Mouse (Mus musculus): ENCODE measurements at regions not wholly inside any gene's neighbourhood (a gene's known extent, or its start where the extent isn't known, plus 50 kb on each side); places are given as distances from the start of the nearest gene placed in this dataset.
"Not testable (repeated sequence)": the region's sequence is repeated elsewhere in the genome, so short reads cannot be mapped to it uniquely, and the experiment has no call there.

DNA sequence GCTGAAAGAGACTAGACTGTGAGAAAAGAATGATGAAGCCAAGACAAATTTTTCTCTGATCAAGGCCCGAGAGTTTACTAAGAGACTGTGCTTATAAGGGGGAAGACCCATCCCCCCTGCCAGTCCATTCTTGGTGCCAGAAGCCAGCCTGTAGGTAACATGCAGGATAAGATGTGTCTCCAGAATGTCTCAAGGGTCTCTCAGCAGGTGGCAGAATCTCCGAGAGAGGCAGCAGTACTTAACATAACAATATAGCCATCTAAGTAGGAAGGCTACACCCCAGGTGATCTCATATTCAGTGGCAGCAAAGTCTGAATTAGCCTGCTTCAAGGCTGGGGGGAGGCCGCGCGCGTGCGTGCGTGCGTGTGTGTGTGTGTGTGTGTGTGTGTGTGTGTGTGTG, 164.8 kb upstream of the Ghr start:
- not testable (repeated sequence) for H3K4me3 ChIP-seq; H3K27me3 ChIP-seq (ENCODE audit: low read depth, poor library complexity, severe bottlenecking); H3K4me1 ChIP-seq; DNase-seq (ENCODE audit: low spot score); H3K9me3 ChIP-seq (replicated peaks); H3K27ac ChIP-seq; H3K36me3 ChIP-seq
- 87% methylated on average over 9 of the region's 9 CpGs for WGBS

DNA sequence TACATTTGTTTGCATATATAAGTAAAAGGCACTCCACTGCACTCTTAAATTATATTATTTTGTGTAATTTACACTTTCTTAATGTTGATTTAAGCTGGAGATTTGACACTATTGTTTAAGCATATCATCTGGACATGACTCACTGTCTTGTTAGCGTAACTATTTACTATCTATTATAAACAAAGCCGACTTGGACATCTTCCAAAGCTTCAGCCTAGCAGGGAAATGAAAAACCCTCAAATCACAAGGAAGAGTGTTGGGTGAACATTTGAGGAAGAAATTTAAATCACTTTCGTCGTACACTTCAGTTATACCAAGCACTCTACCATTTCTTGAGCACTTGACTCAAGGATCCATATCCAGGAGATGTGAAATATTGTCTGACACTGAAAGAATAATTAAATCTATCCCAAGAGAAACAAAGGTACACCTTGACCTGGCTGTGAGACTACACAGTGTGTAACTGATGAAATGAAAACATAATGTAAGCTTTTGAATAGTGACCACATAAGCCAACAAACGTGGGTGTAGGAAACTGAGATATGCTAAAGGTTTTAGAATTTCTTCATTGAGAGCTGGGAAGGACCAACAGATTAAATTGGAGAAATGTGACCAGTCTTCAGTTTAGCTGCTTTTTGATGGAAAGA, 160.0 kb upstream of the Ghr start:
- DNase-seq (ENCODE audit: low spot score): no peak
- Histone ChIP-seq H3K4me3 (no peak overlapping the region), H3K27ac (no peak overlapping the region), H3K27me3 (ENCODE audit: low read depth, poor library complexity, severe bottlenecking) (no peaks in the 10 kb centered on the region), H3K36me3 (no peaks in the 10 kb centered on the region), H3K9me3 (replicated peaks) (no peaks in the 10 kb centered on the region), H3K4me1 (peaks cover 6% of the 10 kb centered on the region; the same call in 1 of the 2 replicates)
- WGBS: 88% methylated on average over 5 of the region's 5 CpGs

DNA sequence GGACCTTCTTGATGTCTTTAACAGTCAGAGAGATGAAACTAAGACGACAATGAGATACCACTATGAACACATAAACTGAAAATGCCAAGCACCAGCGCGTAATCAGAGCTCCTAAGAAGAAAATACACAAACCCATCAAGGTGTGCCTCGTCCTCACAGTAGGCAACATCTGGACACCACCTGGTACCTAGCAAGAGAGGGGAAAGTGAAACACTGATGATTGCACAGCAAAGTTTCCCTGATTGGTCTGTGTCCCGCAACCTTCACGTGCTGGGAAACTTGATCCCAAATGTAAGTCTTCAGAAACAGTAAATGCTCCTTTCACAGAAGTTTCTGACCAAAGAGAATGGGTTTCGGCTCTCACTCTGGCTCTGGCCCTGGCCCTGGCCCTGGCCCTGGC, 158.9 kb upstream of the Ghr start:
- Histone ChIP-seq H3K27ac (peak overlapping the region; percentile 62; the same call in 1 of the 2 replicates), H3K36me3 (no peaks in the 10 kb centered on the region), H3K4me1 (peaks cover 6% of the 10 kb centered on the region; the same call in 1 of the 2 replicates), H3K4me3 (no peak overlapping the region), H3K27me3 (ENCODE audit: low read depth, poor library complexity, severe bottlenecking) (no peaks in the 10 kb centered on the region), H3K9me3 (replicated peaks) (no peaks in the 10 kb centered on the region)
- WGBS: 73% methylated on average over 7 of the region's 7 CpGs
- DNase-seq (ENCODE audit: low spot score): peak; percentile 31

DNA sequence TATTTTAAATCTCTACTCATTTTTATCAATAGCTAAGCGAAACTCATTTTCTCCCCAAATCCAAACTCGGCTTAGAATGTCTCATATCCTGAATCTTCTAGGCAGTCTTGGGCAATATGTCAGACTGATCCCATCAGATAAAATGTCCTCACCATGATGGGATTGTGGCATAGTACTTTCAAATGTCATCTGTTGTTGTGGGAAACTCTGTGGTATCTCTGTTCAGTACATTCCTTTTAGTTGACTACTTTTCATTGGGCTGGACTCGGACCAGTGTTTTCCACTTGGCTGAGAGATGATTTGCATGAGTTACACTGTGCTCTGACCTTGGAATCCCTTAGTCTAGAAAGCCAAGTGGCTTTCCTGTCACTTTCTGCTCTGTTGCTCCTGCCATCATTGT, 141.9 kb upstream of the Ghr start:
- Histone ChIP-seq H3K36me3 (no peaks in the 10 kb centered on the region), H3K4me1 (no peaks in the 10 kb centered on the region), H3K27ac (no peak overlapping the region), H3K9me3 (replicated peaks) (no peaks in the 10 kb centered on the region), H3K27me3 (ENCODE audit: low read depth, poor library complexity, severe bottlenecking) (no peaks in the 10 kb centered on the region), H3K4me3 (no peak overlapping the region)
- DNase-seq (ENCODE audit: low spot score): no peak
- 92% methylated on average over 3 of the region's 3 CpGs for WGBS

DNA sequence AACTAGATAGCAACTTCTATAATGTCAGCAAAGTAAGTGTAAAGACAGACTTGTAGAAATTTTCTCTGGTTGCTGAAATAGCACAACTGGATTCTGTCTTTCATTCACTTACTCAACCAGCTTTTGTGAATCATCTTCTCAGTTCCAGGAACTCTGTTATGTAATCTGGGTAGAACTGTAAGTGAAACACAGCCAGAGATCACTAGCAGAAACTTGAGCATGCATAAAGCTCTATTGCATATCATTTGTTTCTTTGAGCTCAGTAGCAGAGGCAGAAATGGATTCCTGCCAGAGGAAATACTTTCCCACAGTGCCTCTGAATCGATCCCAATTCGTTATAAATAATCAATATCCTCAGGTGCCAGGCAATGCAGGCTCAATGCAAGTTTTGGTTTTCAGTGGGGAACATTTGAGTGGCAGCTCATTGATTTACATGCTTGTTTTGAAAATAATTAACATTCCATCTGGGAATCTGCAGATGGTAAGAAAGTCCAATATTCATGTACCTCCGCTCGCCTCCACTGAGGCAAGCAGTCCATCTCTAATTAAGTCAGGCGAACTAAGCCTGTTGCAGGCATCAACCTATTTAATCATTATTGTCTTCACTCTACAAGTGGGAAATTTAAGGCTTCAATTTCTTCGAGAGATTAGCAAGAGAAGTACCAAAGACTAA, 137.5 kb upstream of the Ghr start:
- 87% methylated on average over 6 of the region's 6 CpGs for WGBS
- no peaks in the 10 kb centered on the region for H3K4me1 ChIP-seq
- H3K36me3 ChIP-seq: no peaks in the 10 kb centered on the region
- no peak for DNase-seq (ENCODE audit: low spot score)
- no peak overlapping the region for H3K4me3 ChIP-seq
- no peaks in the 10 kb centered on the region for H3K9me3 ChIP-seq (replicated peaks)
- H3K27ac ChIP-seq: no peak overlapping the region
- H3K27me3 ChIP-seq (ENCODE audit: low read depth, poor library complexity, severe bottlenecking): no peaks in the 10 kb centered on the region

DNA sequence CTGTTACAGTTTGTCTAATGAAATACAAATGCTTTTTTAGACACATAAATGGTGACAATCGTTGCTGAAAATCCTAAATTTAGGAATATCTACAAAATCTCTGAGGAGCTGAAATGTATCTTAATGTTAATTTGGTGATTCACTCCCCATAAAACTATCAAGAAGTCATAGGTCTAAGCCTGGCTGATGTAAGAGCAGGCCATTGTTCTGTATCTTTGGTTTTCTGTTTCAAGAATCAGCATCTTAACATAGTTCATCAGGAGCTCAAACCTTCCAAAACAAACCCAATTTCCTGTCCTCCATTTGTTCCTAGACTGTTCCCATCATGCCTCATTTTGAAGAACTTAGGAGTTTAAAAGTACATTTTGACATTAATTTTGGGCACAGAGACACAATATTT, 128.5 kb upstream of the Ghr start:
- H3K4me3 ChIP-seq: no peak overlapping the region
- DNase-seq (ENCODE audit: low spot score): no peak
- 91% methylated on average over 1 of the region's 1 CpGs for WGBS
- no peaks in the 10 kb centered on the region for H3K4me1 ChIP-seq
- no peaks in the 10 kb centered on the region for H3K9me3 ChIP-seq (replicated peaks)
- H3K36me3 ChIP-seq: no peaks in the 10 kb centered on the region
- H3K27ac ChIP-seq: no peak overlapping the region
- H3K27me3 ChIP-seq (ENCODE audit: low read depth, poor library complexity, severe bottlenecking): no peaks in the 10 kb centered on the region

DNA sequence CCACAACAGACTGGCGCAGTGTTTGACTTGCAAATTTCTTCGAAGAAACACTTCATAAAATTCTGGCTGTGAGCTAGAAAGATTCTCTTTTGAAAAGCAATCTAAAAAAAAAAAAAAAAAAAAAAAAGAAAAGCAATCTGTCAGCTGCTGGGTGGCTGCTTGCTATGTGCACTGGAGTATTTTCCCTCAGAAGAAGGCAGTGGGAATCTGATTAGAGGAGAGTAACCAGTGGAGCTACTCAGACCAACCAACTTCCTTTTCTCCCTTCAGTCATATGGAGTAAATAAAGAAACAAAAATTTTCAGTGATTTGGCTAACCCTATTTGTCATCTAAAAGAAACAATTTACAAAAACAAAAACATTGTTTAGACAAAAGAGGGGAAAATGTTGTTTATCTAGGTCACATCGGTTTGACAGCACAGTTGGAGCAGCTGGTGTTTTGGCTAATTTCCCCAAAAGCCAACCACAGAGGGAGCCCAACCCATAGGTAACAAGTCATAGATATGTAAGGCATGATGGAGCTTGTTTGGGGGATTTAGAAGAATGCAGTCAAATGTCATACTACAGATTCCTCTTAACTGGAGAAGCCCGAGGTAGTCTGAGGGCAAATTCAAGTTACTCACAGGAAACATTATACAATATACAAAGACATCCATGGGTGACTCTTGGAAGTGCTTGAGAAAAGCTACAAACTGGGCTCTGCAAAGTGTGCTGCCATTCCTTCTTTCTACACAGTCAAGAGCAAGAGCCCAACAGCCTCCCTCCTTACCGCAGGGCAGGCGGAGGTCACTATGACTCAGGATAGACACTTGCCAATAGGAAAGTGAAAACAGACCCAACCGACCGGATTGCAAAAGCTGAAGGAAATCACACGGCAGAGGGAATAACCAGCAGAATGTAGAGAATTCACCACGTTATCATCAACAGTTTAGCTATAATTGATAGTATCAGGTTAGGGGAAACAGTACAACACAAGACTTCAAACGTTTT, 124.1 kb upstream of the Ghr start:
- H3K27me3 ChIP-seq (ENCODE audit: low read depth, poor library complexity, severe bottlenecking): no peaks in the 10 kb centered on the region
- H3K4me1 ChIP-seq: no peaks in the 10 kb centered on the region
- H3K27ac ChIP-seq: no peak overlapping the region
- H3K36me3 ChIP-seq: no peaks in the 10 kb centered on the region
- no peak overlapping the region for H3K4me3 ChIP-seq
- 81% methylated on average over 11 of the region's 11 CpGs for WGBS
- no peaks in the 10 kb centered on the region for H3K9me3 ChIP-seq (replicated peaks)
- DNase-seq (ENCODE audit: low spot score): no peak

DNA sequence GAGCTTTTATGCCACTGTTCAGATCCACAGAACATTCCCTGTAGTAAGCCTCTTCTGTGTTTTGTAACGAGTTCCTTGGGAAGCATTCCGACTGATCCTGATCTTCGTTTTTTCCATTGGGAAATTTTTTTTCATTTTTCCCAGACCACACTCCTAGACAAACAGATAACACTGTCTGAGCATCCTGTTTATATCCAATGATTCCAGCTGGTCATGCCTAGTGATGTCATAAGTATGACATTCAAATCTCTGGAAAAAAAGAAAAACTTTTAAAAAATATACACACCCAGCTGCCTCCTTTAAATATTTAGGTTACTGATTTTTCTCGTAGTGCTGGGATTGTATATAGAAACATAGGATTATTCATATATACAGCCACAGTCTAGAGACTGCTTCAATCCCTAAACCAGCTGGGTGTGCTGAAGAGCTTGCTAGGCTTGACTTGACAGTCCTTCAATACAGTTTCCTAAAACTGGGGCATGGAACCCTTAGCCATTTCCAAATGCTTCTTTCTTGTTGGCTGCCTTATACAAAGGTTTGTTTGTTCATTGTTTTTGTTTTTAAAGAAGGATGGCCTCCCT, 116.0 kb upstream of the Ghr start:
- Histone ChIP-seq H3K4me1 (no peaks in the 10 kb centered on the region), H3K9me3 (replicated peaks) (no peaks in the 10 kb centered on the region), H3K27me3 (ENCODE audit: low read depth, poor library complexity, severe bottlenecking) (no peaks in the 10 kb centered on the region), H3K4me3 (no peak overlapping the region), H3K36me3 (no peaks in the 10 kb centered on the region), H3K27ac (no peak overlapping the region)
- 94% methylated on average over 4 of the region's 4 CpGs for WGBS
- no peak for DNase-seq (ENCODE audit: low spot score)

DNA sequence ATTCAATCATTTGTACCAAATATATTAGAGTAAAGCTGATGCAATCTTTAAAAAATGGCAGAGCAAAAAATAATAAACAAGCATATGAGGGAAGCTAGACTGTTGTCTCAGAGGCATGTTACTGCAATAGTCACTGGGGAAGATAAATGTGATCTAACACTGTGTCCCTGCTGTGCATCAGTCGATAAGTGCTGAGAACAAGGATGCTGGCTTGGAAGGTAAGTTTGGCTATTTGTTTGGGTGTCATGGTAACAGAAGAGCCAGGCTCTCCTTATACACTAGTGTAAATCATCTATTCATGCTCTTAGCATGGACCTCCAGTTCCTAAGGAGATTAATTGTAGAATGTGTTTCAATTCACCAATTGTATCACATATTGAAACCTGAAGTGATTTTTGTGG, 102.0 kb upstream of the Ghr start:
- Histone ChIP-seq H3K4me3 (no peak overlapping the region), H3K36me3 (no peaks in the 10 kb centered on the region), H3K27me3 (ENCODE audit: low read depth, poor library complexity, severe bottlenecking) (no peaks in the 10 kb centered on the region), H3K27ac (no peak overlapping the region), H3K9me3 (replicated peaks) (no peaks in the 10 kb centered on the region), H3K4me1 (no peaks in the 10 kb centered on the region)
- 87% methylated on average over 1 of the region's 1 CpGs for whole genome bisulfite sequencing
- DNase-seq (ENCODE audit: low spot score): no peak

DNA sequence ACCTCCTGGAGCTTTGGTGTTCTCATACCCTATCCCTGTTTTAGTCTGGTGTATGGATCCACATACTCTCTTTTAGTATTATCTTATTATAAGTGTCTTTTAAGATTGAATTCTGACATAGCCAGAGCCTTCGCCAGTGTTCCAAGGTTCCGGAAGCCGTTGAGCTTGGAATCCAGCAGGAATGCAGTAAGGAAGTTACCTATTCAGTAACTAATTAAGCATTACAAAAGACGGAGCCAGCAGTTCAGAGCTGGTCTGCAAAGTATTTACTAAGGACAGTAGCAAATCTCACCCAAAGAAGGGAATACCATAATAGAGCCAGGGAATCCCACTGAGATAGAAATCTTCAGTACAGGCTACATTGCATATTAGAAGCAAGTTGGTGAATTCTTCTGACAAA, 93.7 kb upstream of the Ghr start:
- H3K4me1 ChIP-seq; H3K27ac ChIP-seq; DNase-seq (ENCODE audit: low spot score); H3K27me3 ChIP-seq (ENCODE audit: low read depth, poor library complexity, severe bottlenecking); H3K9me3 ChIP-seq (replicated peaks); H3K36me3 ChIP-seq; H3K4me3 ChIP-seq: not testable (repeated sequence)
- 41% methylated on average over 4 of the region's 4 CpGs for WGBS

DNA sequence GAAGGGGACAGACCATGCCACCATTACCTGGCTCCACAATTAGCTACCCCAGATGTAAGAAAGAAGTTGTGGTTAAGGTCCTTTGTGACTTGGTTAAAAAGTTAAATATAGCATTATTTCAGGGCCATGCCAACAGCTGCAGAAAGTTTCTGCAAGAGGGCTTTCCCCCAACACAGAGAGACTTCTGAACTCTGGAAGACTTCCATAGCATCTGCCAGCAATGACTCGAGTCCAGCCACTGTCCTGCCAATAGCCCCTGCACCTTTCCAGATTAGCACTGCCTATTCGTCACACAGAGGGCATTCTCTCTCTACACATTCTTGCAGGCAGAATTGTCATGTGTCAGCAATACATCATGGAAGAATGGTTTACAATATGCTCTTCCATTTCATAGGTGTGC, 89.3 kb upstream of the Ghr start:
- DNase-seq (ENCODE audit: low spot score): no peak
- no peaks in the 10 kb centered on the region for H3K4me1 ChIP-seq
- H3K36me3 ChIP-seq: no peaks in the 10 kb centered on the region
- H3K9me3 ChIP-seq (replicated peaks): no peaks in the 10 kb centered on the region
- H3K27ac ChIP-seq: no peak overlapping the region
- no peak overlapping the region for H3K4me3 ChIP-seq
- 93% methylated on average over 2 of the region's 2 CpGs for WGBS
- no peaks in the 10 kb centered on the region for H3K27me3 ChIP-seq (ENCODE audit: low read depth, poor library complexity, severe bottlenecking)

DNA sequence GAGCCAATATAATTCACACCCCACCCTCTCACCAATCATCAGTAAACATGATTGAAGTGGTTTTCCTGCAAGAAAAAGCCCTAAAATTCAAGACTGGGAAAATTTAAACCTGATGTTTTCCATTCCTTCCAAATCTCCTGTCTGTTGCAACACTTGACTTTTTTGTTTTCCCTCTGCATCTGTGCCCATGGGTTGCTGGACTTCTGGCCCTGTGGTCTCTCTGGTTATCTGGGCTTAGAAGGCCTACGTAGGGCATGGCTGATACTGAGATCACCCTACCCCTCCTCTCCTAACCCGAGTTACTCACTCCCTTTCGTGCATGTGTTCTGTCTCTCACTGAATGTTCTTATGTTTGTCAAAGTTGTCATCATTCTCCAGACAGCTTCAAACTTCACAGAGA, 87.9 kb upstream of the Ghr start:
- Histone ChIP-seq H3K4me3 (no peak overlapping the region), H3K27me3 (ENCODE audit: low read depth, poor library complexity, severe bottlenecking) (no peaks in the 10 kb centered on the region), H3K36me3 (no peaks in the 10 kb centered on the region), H3K4me1 (no peaks in the 10 kb centered on the region), H3K9me3 (replicated peaks) (no peaks in the 10 kb centered on the region), H3K27ac (no peak overlapping the region)
- WGBS: 89% methylated on average over 3 of the region's 3 CpGs
- no peak for DNase-seq (ENCODE audit: low spot score)

DNA sequence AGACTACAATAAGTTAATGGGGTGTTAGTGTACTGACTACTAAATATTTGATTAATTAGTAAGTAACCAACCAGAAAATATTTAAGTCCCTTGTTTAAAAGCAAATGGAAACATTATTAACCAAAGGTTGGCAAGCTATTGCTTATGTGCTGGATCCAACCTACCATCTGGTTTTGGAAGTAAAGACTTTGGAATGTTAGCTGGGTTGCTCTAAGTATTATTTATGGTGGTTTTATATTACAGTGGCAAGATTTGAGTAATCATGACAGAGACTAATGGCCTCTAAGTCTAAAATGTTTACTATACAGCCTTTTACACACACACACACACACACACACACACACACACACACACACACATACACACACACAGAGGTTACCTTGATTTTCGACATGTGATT, 86.1 kb upstream of the Ghr start:
- Histone ChIP-seq H3K4me1 (no peaks in the 10 kb centered on the region), H3K4me3 (no peak overlapping the region), H3K27me3 (ENCODE audit: low read depth, poor library complexity, severe bottlenecking) (no peaks in the 10 kb centered on the region), H3K36me3 (no peaks in the 10 kb centered on the region), H3K27ac (no peak overlapping the region), H3K9me3 (replicated peaks) (no peaks in the 10 kb centered on the region)
- no peak for DNase-seq (ENCODE audit: low spot score)
- WGBS: 90% methylated on average over 1 of the region's 1 CpGs
